Mouse (Mus musculus) kidney, embryonic 14.5 days (tissue): ENCODE data around the gene Fam110a. TPM values are rescaled to one million over a fixed set of nuclear protein-coding genes. Genes with fewer than 3 reads are reported as not detected.

Source experiments
- microRNA counts: library from miRNA; unstranded; fragments of <30 nt; microRNA quantifications from one replicate; lab custom pipeline; 2017
- microRNA-seq: library from miRNA; unstranded; fragments of <30 nt; microRNA quantifications from one replicate; pipeline ENCODE4, GENCODE M21; 2016
- polyA plus RNA-seq: library from polyadenylated mRNA; unstranded; fragments of >200 nt; fragmentation: Nextera tagmentation; extraction: Ambion mirVana; gene quantifications from 2 replicates; pipeline ENCODE4 v1.2.1, GENCODE M21; 2014

The Fam110a gene
- polyA plus RNA-seq, 1 experiment from 2014 or later: 29.9 TPM

MicroRNAs encoded within 50 kb of the gene (microRNA counts, 519-probe panel; counts per million panel counts)
- microRNA mmu-miR-1953 (lab: Ali Mortazavi, UCI): not detected

Small RNA genes within 50 kb of the gene (microRNA-seq; reads per million reads assigned to microRNA genes)
- gene Mir1953: 0.63 reads per million

Other genes starting within 250 kb of the Fam110a start
- gene Psmf1, start 236.0 kb downstream of the Fam110a start, polyA plus RNA-seq: 43.9 and 49.6 TPM in 2 replicates
- gene Rspo4, start 137.3 kb downstream of the Fam110a start, polyA plus RNA-seq: 0.21 TPM in 1 of 2 replicates, not detected in the other
- 1.0 and 1.1 TPM in 2 replicates for gene Angpt4, start 69.0 kb downstream of the Fam110a start, polyA plus RNA-seq
- gene Slc52a3, start 16.3 kb upstream of the Fam110a start, polyA plus RNA-seq: 3.4 and 6.8 TPM in 2 replicates
- not detected in 2 replicates for gene Scrt2, start 101.3 kb upstream of the Fam110a start, polyA plus RNA-seq
- 4.7 and 9.5 TPM in 2 replicates for gene Srxn1, start 125.3 kb upstream of the Fam110a start, polyA plus RNA-seq
- gene Tcf15, start 163.3 kb upstream of the Fam110a start, polyA plus RNA-seq: 18.2 and 19.2 TPM in 2 replicates
- gene Csnk2a1, start 246.6 kb upstream of the Fam110a start, polyA plus RNA-seq: 136 and 149 TPM in 2 replicates